Mouse (Mus musculus): Measurements from ENCODE around the gene Uqcc2. TPM values are rescaled to one million over a fixed set of nuclear protein-coding genes. Genes with fewer than 3 reads are reported as not detected.

Uqcc2 gene
- polyA plus RNA-seq, 2 experiments = 233 to 343 TPM

DNA sequence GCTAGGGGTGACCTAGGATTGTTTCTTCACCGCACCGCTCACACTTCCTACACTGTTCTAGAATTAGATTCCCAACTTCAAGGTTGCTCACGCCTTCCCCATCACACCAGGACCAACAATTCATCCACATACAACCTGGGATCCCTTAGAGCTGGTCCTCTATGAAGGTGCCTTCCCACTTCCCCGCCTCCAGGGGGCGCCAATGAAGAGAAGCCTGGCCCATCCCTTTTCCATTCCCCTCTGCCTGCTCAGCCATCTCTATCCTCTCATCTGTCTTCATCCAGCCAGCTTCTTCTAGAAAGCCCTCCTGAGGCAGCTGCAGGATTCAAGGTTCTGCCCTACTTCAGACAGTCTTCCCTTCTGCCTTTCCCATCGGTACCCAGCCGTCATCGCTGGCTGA lies 17.7 kb upstream of the Uqcc2 start:
- 73% methylated on average over 8 of the region's 8 CpGs for WGBS
- no peak for TF ChIP-seq POLR2A (IDR thresholded peaks at IDR 0.05; ENCODE audit: borderline replicate concordance, extremely low read depth, insufficient read depth, insufficient read length)
- no peak for DNase-seq (ENCODE audit: low spot score)

DNA sequence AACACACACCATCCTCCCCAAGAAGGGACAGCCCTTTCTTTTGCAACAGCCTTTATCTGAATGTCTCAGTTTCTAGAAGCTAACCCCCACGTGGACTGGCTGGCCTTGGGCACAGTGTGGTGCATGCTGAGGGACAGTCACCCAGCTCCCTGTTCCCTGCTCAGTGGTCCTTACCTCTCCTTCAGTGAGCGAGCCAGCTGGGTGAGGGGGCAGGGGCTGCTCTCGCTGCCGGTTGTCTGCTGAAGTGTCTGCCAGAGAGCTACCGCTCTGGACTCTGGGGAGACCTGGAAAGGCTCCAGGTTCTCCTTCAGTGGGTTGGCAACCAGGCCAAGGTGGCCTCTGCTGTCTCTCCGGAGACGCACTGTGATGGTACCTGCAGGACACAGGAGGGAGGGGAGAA lies 17.2 kb upstream of the Uqcc2 start:
- Histone ChIP-seq H3K9ac (ENCODE audit: low read depth, low read length, severe bottlenecking) (no peak overlapping the region), H3K4me2 (replicated peaks; ENCODE audit: low read depth, low read length, severe bottlenecking) (no peak overlapping the region), H3K9me3 (ENCODE audit: control insufficient read depth, low read length) (no peaks in the 10 kb centered on the region), H3K27me3 (ENCODE audit: control insufficient read depth, insufficient read depth, low read length) (no peaks in the 10 kb centered on the region), H3K4me1 (ENCODE audit: control insufficient read depth, insufficient read depth, low read length) (peaks cover 54% of the 10 kb centered on the region), H3K4me3 (replicated peaks; ENCODE audit: low read length) (no peak overlapping the region), H3K36me3 (ENCODE audit: control insufficient read depth, insufficient read depth, low read length) (no peaks in the 10 kb centered on the region), H3K27ac (replicated peaks; ENCODE audit: low read depth, low read length) (no peak overlapping the region)
- DNase-seq (ENCODE audit: low spot score) (no peak), ATAC-seq (ENCODE audit: low FRiP score, low read depth) (no peak)
- no peak for TF ChIP-seq POLR2A (IDR thresholded peaks at IDR 0.05; ENCODE audit: borderline replicate concordance, extremely low read depth, insufficient read depth, insufficient read length)
- WGBS = 62% methylated on average over 5 of the region's 7 CpGs

More for the DNA sequence above, 17.7 kb upstream of the Uqcc2 start:
- H3K4me2 ChIP-seq (replicated peaks; ENCODE audit: low read depth, low read length, severe bottlenecking) = no peak overlapping the region
- no peaks in the 10 kb centered on the region for H3K9me3 ChIP-seq (ENCODE audit: control insufficient read depth, low read length)
- no peak overlapping the region for H3K9ac ChIP-seq (ENCODE audit: low read depth, low read length, severe bottlenecking)
- peaks cover 51% of the 10 kb centered on the region for H3K4me1 ChIP-seq (ENCODE audit: control insufficient read depth, insufficient read depth, low read length)
- no peak overlapping the region for H3K27ac ChIP-seq (replicated peaks; ENCODE audit: low read depth, low read length)
- no peaks in the 10 kb centered on the region for H3K27me3 ChIP-seq (ENCODE audit: control insufficient read depth, insufficient read depth, low read length)
- no peaks in the 10 kb centered on the region for H3K36me3 ChIP-seq (ENCODE audit: control insufficient read depth, insufficient read depth, low read length)
- ATAC-seq (ENCODE audit: low FRiP score, low read depth) = no peak
- no peak overlapping the region for H3K4me3 ChIP-seq (replicated peaks; ENCODE audit: low read length)

DNA sequence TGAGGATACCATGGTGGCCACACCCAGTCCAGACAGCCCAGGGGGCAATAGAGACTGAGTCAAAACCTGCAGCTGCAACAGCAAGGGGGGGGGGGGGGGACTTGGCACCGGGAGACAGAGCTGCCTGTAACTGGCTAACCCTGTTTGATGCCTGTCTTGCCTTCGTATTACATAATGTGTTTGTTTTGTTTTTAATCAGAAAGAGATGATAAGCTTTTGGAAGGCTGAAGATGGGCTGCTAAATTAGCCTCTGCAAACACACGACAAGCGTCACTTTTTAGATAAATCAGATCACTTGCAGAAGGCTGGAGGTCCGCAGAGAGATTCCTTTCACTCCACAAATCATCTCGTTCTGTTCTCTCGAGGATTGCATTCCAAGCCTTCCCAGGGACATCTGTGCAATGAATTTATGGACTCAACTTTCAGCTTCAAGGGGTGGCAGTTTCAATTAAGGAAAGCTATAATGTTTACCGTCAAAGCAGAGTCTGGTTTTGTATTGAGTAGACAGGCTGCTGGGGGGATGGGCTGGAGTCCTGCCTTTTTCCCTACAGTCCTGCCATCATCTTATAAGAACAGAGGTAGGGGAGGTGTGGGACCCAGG lies 12.7 kb upstream of the Uqcc2 start:
- Histone ChIP-seq H3K27me3 (ENCODE audit: control insufficient read depth, insufficient read depth, low read length) (no peaks in the 10 kb centered on the region), H3K4me3 (replicated peaks; ENCODE audit: low read length) (no peak overlapping the region), H3K36me3 (ENCODE audit: control insufficient read depth, insufficient read depth, low read length) (no peaks in the 10 kb centered on the region), H3K9me3 (ENCODE audit: control insufficient read depth, low read length) (no peaks in the 10 kb centered on the region), H3K27ac (replicated peaks; ENCODE audit: low read depth, low read length) (no peak overlapping the region), H3K4me2 (replicated peaks; ENCODE audit: low read depth, low read length, severe bottlenecking) (peak overlapping the region; percentile 23; the same call in 1 of the 2 replicates), H3K9ac (ENCODE audit: low read depth, low read length, severe bottlenecking) (no peak overlapping the region), H3K4me1 (ENCODE audit: control insufficient read depth, insufficient read depth, low read length) (peaks cover 38% of the 10 kb centered on the region)
- ATAC-seq (ENCODE audit: low FRiP score, low read depth) = no peak
- no peak for DNase-seq (ENCODE audit: low spot score)
- no peak for TF ChIP-seq POLR2A (IDR thresholded peaks at IDR 0.05; ENCODE audit: borderline replicate concordance, extremely low read depth, insufficient read depth, insufficient read length)
- 6% methylated on average over 8 of the region's 8 CpGs for WGBS

DNA sequence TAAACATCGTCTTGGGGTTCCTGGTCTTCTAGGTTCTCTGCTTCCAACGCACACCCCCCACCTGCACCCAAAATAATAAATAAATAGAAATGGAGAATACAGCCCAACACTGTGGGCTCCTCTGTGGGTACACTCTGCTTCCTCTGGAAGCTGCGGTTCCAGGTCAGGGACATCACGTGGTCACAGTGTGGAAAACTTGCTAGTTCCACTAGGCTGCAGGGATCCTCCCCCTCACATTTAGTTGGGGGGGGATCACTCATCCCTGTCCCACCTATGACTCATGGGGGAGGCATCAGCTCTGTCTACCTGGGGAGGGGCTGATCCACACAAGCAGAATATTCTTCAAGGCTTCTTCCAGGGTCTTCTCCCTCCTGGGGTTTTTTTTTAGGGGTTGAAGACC lies 10.4 kb upstream of the Uqcc2 start:
- no peak overlapping the region for H3K27ac ChIP-seq (replicated peaks; ENCODE audit: low read depth, low read length)
- no peak overlapping the region for H3K9ac ChIP-seq (ENCODE audit: low read depth, low read length, severe bottlenecking)
- no peak overlapping the region for H3K4me2 ChIP-seq (replicated peaks; ENCODE audit: low read depth, low read length, severe bottlenecking)
- no peaks in the 10 kb centered on the region for H3K27me3 ChIP-seq (ENCODE audit: control insufficient read depth, insufficient read depth, low read length)
- H3K4me3 ChIP-seq (replicated peaks; ENCODE audit: low read length) = no peak overlapping the region
- DNase-seq (ENCODE audit: low spot score) (no peak), ATAC-seq (ENCODE audit: low FRiP score, low read depth) (no peak)
- H3K36me3 ChIP-seq (ENCODE audit: control insufficient read depth, insufficient read depth, low read length) = no peaks in the 10 kb centered on the region
- H3K9me3 ChIP-seq (ENCODE audit: control insufficient read depth, low read length) = no peaks in the 10 kb centered on the region
- WGBS = 55% methylated on average over 4 of the region's 4 CpGs
- H3K4me1 ChIP-seq (ENCODE audit: control insufficient read depth, insufficient read depth, low read length) = peaks cover 44% of the 10 kb centered on the region
- no peak for TF ChIP-seq POLR2A (IDR thresholded peaks at IDR 0.05; ENCODE audit: borderline replicate concordance, extremely low read depth, insufficient read depth, insufficient read length)

DNA sequence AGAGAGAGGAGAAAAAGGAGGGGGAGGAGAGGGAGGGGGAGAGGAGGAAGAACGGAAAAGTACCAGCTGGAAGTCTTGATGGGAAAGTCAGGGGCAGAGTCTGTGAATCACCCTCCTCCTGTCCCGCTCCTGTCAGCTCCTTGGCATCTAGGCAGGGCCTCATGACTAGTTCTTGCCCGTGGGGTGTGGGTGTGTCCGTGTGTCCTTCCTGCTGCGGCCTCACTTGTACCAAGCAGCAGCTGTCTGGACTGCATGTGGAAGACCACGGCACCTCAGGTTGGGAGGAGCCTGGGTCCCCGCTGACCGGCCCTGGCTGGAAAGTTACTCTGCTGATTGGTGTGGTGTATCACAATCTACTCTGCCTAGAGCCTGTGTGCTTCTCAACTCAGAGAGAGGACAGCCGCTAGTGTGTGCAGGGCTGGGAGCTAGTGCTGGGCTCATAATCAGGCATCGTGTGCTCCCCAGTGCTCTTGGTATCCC lies 8.3 kb upstream of the Uqcc2 start:
- Histone ChIP-seq H3K27me3 (ENCODE audit: control insufficient read depth, insufficient read depth, low read length) (no peaks in the 10 kb centered on the region), H3K36me3 (ENCODE audit: control insufficient read depth, insufficient read depth, low read length) (no peaks in the 10 kb centered on the region), H3K4me3 (replicated peaks; ENCODE audit: low read length) (no peak overlapping the region), H3K9ac (ENCODE audit: low read depth, low read length, severe bottlenecking) (no peak overlapping the region), H3K27ac (replicated peaks; ENCODE audit: low read depth, low read length) (no peak overlapping the region), H3K4me2 (replicated peaks; ENCODE audit: low read depth, low read length, severe bottlenecking) (no peak overlapping the region), H3K4me1 (ENCODE audit: control insufficient read depth, insufficient read depth, low read length) (peaks cover 38% of the 10 kb centered on the region), H3K9me3 (ENCODE audit: control insufficient read depth, low read length) (no peaks in the 10 kb centered on the region)
- DNase-seq (ENCODE audit: low spot score) (peak; percentile 43), ATAC-seq (ENCODE audit: low FRiP score, low read depth) (peak; percentile 31; the same call in 1 of the 2 replicates)
- 47% methylated on average over 8 of the region's 10 CpGs for WGBS
- no peak for TF ChIP-seq POLR2A (IDR thresholded peaks at IDR 0.05; ENCODE audit: borderline replicate concordance, extremely low read depth, insufficient read depth, insufficient read length)
